Mouse (Mus musculus) ovary, adult 18-20 months (tissue): ENCODE measurements around the gene Prdx2.

ENCODE experiments used
- DNase-seq: peaks from one replicate; pipeline ENCODE4 v3.0.0; 2022; ENCODE audit warnings: low spot score, mixed read lengths

Prdx2 gene

GRCm38 (mm10) chr8:84978248-84978940 is 9.0 kb downstream of the Prdx2 start, which contains the start of gene Junb:
TSS of gene Junb (minus strand) at chr8:84978718.
- DNase-seq = peak; percentile 94

GRCm38 (mm10) chr8:84979599-84980421 is 10.4 kb downstream of the Prdx2 start:
- DNase-seq = peak; percentile 91

- peak; percentile 72 for DNase-seq
Measured at GRCm38 (mm10) chr8:84980622-84981358, 11.4 kb downstream of the Prdx2 start.

- DNase-seq = no peak
Measured at GRCm38 (mm10) chr8:84981644-84982498, 12.5 kb downstream of the Prdx2 start.

- no peak for DNase-seq
Measured at GRCm38 (mm10) chr8:84982499-84983011, 13.2 kb downstream of the Prdx2 start.

GRCm38 (mm10) chr8:84984294-84985048 is 15.1 kb downstream of the Prdx2 start:
- DNase-seq = no peak

DNA sequence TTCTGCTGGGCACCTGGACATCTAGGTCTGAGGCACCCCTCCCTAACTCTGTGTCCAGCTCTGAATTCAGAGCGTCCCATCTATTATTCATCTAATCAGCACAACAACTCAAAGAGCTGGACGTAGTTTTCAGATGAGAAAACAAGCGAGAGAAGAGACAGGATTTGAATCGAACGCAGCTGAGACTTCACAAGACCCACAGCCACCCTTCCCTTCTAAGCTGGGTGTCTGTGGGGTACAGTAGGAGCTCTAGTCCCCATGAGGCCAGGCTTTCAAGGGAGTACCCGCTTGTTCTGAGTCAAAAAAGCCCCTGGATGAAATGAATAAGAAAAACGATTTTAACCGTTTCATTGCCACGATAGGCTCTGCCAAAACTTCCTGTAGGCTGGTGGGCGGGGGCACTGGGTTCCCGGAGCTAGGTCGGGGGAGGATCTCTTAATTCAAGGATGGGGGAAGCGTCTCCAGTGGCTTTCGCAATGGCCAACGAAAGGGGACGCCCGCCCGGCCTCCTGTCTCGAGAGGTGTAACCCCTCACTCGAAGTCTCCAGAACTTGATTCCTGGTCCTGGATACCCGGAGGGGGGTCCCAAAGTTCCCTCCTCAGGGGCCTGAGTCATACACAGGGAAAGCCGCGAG is 15.8 kb downstream of the Prdx2 start:
- DNase-seq = no peak

- peak; percentile 82 for DNase-seq
Measured at GRCm38 (mm10) chr8:84985684-84986378, 16.4 kb downstream of the Prdx2 start.

DNA sequence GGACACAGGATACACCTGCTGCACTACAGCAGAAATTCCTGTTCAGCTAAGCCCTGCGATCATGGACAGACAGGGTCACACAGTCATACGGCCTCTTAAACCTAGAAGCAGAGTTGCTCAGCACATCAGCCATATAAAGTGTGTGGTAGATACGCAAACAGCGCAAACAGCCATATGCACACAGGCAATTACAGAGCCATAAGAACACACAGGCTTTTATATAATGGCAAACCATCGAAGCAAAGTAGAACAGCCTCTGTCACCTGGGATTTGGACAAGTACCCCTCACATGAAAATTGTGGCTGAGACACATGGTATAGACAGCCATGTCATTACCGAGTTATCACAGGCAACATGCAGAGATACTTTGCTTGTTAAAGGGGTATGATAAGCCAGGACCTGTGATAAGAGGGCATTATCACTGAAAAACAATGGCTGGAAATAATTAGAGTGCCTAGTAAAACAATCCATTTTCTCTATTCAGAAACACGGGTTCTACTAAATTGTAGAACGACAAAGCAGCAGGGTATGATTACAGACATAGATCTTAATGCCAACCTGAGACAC is 17.1 kb downstream of the Prdx2 start:
- no peak for DNase-seq

- DNase-seq = no peak
Measured at GRCm38 (mm10) chr8:84987388-84987787, 18.0 kb downstream of the Prdx2 start.

DNA sequence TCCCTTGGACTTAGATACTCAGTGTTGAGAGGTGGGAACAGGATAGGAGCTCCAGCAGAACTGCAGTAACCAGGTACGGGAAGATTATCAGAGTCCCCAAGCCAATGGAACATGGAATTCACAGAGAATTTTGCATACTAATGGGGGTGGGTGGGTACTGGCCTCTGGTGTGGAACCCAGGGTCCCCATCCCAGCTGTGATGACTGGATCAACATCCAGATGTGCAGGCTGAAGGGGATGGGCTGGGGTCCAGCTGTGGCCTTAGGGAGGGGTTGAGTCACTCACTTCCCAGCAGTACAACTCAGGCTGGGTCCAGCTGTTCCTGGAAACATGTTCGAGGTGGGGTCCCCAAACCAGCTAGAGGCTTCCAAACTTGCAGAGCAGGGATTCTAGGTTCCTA is 18.5 kb downstream of the Prdx2 start:
- DNase-seq = no peak

GRCm38 (mm10) chr8:84989311-84989731 is 19.9 kb downstream of the Prdx2 start:
- no peak for DNase-seq

- peak; percentile 80 for DNase-seq
Measured at GRCm38 (mm10) chr8:84989810-84990209, 20.4 kb downstream of the Prdx2 start.

- DNase-seq = peak; percentile 93
Measured at GRCm38 (mm10) chr8:84990349-84990748, 21.0 kb downstream of the Prdx2 start, which contains the start of gene Hook2. TSS of gene Hook2 (plus strand) at chr8:84990603.

GRCm38 (mm10) chr8:84990836-84991235 is 21.4 kb downstream of the Prdx2 start:
- DNase-seq = no peak

DNA sequence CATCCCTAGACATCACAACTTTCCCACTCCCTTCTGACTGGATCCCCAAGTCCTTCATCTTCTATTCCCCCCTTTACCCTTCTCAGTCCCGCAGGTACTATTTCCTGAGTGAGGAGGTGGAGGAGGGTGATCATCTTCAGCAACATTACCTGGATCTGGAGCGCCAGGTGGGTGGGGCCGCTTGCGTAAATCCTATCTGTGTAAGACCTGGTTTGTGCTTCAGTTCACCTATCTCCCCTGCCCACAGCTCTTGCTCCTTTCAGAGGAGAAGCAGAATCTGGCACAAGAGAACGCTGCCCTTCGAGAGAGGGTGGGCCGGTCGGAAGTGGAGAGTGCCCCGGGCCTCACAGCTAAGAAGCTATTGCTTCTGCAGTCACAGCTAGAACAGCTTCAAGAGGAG is 25.0 kb downstream of the Prdx2 start:
- DNase-seq = no peak

- no peak for DNase-seq
Measured at GRCm38 (mm10) chr8:84995680-84996079, 26.3 kb downstream of the Prdx2 start.

GRCm38 (mm10) chr8:84996978-84997377 is 27.6 kb downstream of the Prdx2 start:
- DNase-seq = no peak
